Mouse (Mus musculus): ENCODE measurements around the gene Tcp1.
"Not testable (repeated sequence)": the region's sequence is repeated elsewhere in the genome, so short reads cannot be mapped to it uniquely, and the experiment has no call there.

Gene Tcp1

GRCm38 (mm10) chr17:12915488-12915880 lies at the start of gene Tcp1:
TSS of gene Tcp1 (plus strand) at chr17:12915701.
- no peak for DNase-seq (ENCODE audit: low read depth, low spot score)

GRCm38 (mm10) chr17:12866853-12867252 lies 48.6 kb upstream of the Tcp1 start:
- no peak for DNase-seq (ENCODE audit: low read depth, low spot score)

- no peak for DNase-seq (ENCODE audit: low read depth, low spot score)
Measured at GRCm38 (mm10) chr17:12868043-12868442, 47.5 kb upstream of the Tcp1 start, which contains the start of gene Mas1. TSS of gene Mas1 (minus strand) at chr17:12868143.

GRCm38 (mm10) chr17:12868640-12869039 lies 46.9 kb upstream of the Tcp1 start:
- no peak for DNase-seq (ENCODE audit: low read depth, low spot score)

- no peak for DNase-seq (ENCODE audit: low read depth, low spot score)
Measured at GRCm38 (mm10) chr17:12872275-12873028, 43.0 kb upstream of the Tcp1 start.

GRCm38 (mm10) chr17:12875734-12876133 lies 39.8 kb upstream of the Tcp1 start, which contains the start of gene Mrgprh:
TSS of gene Mrgprh (plus strand) at chr17:12876034.
- no peak for DNase-seq (ENCODE audit: low read depth, low spot score)

- DNase-seq (ENCODE audit: low read depth, low spot score) = peak; percentile 87
Measured at GRCm38 (mm10) chr17:12880178-12880577, 35.3 kb upstream of the Tcp1 start.

GRCm38 (mm10) chr17:12881216-12881615 lies 34.3 kb upstream of the Tcp1 start:
- no peak for DNase-seq (ENCODE audit: low read depth, low spot score)

- peak; percentile 83 for DNase-seq (ENCODE audit: low read depth, low spot score)
Measured at GRCm38 (mm10) chr17:12886620-12887019, 28.9 kb upstream of the Tcp1 start.

- no peak for DNase-seq (ENCODE audit: low read depth, low spot score)
Measured at GRCm38 (mm10) chr17:12887021-12887775, 28.3 kb upstream of the Tcp1 start.

GRCm38 (mm10) chr17:12891054-12891453 lies 24.4 kb upstream of the Tcp1 start:
- no peak for DNase-seq (ENCODE audit: low read depth, low spot score)

- no peak for DNase-seq (ENCODE audit: low read depth, low spot score)
Measured at GRCm38 (mm10) chr17:12892033-12892432, 23.5 kb upstream of the Tcp1 start.

- no peak for DNase-seq (ENCODE audit: low read depth, low spot score)
Measured at GRCm38 (mm10) chr17:12897674-12898073, 17.8 kb upstream of the Tcp1 start.

- not testable (repeated sequence) for DNase-seq (ENCODE audit: low read depth, low spot score)
Measured at GRCm38 (mm10) chr17:12898607-12899006, 16.9 kb upstream of the Tcp1 start.

GRCm38 (mm10) chr17:12902291-12902690 lies 13.2 kb upstream of the Tcp1 start:
- DNase-seq (ENCODE audit: low read depth, low spot score) = no peak

GRCm38 (mm10) chr17:12903372-12904333 lies 11.8 kb upstream of the Tcp1 start:
- DNase-seq (ENCODE audit: low read depth, low spot score) = peak; percentile 28

- DNase-seq (ENCODE audit: low read depth, low spot score) = no peak
Measured at GRCm38 (mm10) chr17:12904349-12904748, 11.2 kb upstream of the Tcp1 start.

- DNase-seq (ENCODE audit: low read depth, low spot score) = no peak
Measured at GRCm38 (mm10) chr17:12905810-12906209, 9.7 kb upstream of the Tcp1 start.

- DNase-seq (ENCODE audit: low read depth, low spot score) = no peak
Measured at GRCm38 (mm10) chr17:12906436-12906835, 9.1 kb upstream of the Tcp1 start.

- DNase-seq (ENCODE audit: low read depth, low spot score) = peak; percentile 81
Measured at GRCm38 (mm10) chr17:12909361-12910280, 5.9 kb upstream of the Tcp1 start, which contains the start of gene Pnldc1. TSS of gene Pnldc1 (minus strand) at chr17:12910230.
